Mouse (Mus musculus): ENCODE measurements around the gene Pik3cd.
"Not testable (repeated sequence)": the region's sequence is repeated elsewhere in the genome, so short reads cannot be mapped to it uniquely, and the experiment has no call there.

Pik3cd gene

DNA sequence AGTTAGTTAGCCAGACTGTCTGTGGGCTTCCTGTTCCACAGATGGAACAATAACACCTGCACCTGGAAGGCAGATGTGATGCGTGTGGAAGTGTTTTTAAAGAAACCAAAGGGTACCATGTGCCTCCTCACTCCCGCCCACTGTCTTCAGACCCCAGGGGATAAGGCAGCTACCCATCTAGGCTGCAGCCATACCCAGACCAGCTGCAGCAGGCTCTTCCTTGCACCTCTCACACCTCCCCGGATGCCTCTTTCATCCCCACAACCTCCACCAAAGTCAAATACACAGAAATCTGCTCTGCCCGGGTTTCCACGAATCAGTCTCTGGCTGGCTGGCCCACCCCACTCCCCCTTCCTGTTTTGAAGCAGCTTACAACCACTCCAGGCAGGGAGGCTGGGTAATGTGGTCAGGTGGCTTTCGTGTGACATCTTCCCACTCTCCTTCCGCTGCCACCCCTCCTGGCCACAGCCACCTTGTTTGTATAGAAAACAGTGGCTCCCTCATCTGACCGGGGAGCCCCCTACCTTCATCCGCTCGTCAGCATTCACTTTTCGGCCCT, 44.4 kb downstream of the Pik3cd start:
- DNase-seq (ENCODE audit: extremely low read depth, insufficient read length, low spot score): no peak

DNA sequence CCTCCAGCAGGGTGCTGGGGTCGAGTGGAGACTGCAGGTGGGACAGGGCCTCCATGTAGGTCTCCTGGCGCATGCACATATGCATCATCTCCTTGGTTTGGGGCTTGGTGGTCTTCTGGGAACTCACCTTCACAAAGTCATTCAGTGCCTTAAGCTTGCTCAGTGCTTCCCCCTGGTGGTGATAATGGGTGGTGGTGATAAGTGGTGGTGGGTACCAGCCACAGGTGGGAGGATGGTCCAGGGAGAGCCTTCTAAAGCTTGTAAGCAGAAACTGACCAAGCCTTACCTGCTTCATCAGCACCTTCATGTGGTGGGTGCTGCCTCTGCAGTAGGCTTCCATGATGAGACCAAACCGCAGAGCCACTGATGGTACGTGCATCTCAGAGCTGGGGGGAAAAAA, 48.1 kb downstream of the Pik3cd start:
- no peak for DNase-seq (ENCODE audit: extremely low read depth, insufficient read length, low spot score)

DNA sequence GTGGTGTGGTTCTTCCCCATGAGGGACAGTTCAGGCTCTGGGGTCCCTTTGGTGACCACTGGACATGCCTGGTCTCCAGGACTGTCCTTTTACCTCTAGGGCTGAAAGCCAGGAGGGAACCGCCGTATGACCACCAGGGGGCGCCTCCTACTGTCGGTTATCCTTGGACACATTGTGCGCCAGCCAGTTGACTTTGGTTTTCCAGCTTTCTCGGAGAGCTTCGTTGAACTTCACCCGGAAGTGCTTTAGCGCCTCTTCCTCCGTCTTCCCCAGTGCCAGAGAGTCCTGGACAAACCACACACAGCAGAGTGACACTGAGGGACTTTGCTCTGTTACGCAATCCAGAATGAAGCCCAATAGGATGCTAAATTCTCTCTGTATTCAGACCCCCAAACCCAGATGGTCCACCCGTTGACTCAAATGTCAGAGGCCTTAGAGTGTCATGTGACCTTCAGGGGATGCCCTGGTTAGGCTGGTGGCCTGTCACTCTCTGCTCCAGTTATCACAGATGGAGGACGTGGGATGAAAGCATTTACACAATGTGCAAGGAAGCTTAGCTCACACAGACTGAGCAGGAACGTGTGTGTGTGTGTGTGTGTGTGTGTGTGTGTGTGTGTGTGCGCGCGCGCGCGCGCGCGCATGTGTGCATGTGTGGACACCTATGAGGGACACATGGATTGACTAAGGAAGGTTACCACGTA, 51.7 kb downstream of the Pik3cd start:
- DNase-seq (ENCODE audit: extremely low read depth, insufficient read length, low spot score): no peak

DNA sequence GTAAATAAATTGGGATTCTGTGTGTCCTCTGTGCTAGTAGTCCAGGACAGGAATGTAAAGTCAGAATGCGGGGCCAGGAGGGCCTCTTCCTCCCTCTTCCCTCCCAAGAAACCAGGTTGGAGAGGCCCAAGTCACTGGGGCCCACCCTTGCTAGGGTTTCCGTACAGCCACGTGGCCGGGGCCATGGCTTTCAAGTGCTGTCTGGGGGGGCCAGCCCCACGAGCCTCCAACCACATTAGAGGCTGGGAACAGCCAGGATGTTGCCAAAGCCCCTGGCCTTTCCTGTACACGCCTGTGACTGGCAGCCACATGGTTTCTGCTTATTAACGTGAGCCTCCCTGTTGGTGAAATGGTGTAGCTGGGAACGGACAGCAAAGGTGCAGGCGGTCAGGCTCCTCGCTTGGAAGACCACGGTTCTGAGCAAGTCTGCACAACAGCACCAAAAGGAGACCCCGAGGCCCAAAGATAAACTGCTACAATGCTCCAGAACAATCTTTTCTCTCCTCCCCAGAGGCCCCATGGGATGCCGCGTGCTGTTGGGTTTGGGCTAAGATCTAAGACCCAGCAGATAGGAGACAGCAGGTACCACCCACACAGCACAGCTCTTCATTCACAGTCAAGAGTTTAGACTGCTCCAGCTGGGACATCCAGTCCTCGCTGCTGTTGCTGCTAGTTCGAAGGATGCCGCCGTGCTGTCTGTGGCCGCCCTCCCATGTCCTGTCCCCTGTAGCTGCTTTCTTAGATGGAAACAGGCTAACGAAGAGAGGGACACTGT, 54.2 kb downstream of the Pik3cd start:
- no peak for DNase-seq (ENCODE audit: extremely low read depth, insufficient read length, low spot score)

DNA sequence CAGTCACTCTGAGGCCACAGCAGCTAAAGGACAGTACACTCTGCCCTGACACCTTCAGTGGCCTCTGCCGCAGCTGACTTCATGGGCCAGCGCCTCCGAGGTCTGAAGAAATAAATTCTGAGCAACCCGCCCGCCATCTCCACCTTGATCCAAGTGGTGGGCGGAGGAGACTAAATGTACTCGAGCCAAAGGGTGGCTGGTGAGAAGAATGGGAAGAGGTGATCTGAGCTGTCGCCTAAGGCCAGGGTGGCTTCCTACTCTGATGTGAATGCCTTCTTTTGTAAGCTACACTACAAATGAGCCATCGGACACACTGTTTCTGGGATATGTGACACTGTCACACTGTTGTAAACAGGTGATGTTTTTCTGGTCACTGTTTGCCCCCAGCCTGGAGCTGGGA, 56.6 kb downstream of the Pik3cd start:
- DNase-seq (ENCODE audit: extremely low read depth, insufficient read length, low spot score): no peak

DNA sequence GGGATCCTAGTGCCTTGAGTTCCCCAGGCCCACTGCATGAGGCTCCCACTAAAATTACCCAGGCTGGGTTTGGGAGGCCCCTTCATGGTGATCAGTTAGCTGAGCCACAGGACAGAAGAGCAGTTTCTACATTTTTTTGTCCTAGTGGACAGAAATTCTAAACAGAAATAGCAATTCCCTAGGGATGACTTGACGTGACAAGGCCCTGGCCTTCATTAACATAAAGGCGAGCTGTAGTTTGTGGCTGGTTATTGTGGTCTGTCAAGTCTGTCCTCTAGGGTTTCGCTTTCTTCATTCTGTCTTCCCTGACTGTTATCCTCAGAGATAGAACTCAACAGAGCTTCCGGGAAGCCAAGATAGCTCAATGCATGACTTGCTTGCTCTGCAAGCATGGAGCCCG, 60.4 kb downstream of the Pik3cd start:
- no peak for DNase-seq (ENCODE audit: extremely low read depth, insufficient read length, low spot score)

DNA sequence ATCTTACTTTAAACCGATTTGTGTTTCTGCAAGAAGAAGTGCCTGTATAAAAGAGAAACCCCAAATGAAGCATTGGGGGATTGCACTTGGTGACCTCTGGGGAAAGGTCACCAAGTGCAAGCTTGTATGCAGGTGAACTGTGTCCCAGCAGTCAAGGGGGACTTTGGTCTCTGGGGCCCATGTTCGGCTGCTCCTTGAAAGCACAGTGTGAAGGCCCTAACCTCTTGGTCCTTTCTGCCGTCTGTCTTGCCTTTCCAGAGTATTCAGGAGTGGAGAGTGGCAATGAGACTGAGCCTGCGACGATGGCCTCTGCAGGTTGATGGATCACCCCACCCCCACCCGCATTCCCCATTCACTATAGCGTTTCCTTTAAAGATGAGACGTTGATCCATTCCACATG, 61.0 kb downstream of the Pik3cd start:
- DNase-seq (ENCODE audit: extremely low read depth, insufficient read length, low spot score): no peak

DNA sequence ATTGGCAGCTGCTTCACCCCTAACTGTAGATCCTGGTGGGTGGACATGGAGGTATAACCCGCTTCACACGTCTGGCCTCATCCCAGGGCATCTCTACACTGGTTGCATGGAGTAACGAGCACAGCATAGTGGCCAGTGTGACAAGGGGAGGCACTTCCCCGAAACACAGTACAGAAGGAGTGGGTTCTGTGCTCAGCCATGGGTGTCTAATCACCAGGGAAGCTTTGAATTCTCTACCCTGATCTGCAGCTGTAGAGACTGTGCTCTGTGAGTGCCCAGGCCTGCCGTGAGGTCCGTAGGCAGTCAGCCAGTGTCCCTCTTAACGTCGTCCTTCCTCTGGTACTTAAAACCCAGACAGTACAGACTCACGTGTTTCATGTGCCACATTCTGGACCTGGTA, 61.5 kb downstream of the Pik3cd start:
- no peak for DNase-seq (ENCODE audit: extremely low read depth, insufficient read length, low spot score)

DNA sequence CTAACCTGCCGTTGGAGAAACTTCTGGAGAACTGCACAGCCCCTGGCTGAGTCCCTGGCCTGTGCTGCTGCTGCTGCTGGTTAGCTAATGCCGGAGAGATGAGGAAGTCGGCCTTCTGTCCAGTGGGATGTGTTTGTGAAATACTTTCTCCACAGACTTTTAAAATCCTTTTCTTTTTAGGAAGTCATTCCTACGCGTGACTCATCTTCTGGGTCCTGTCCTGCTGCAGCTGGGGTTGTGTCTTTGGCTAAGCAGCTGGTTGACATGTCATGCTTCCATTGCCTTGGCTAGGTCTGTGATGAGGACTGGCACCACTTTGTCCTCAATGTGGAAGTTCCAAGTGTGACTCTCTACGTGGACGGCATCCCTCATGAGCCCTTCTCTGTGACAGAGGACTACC, 64.4 kb downstream of the Pik3cd start:
- DNase-seq (ENCODE audit: extremely low read depth, insufficient read length, low spot score): peak; percentile 54

DNA sequence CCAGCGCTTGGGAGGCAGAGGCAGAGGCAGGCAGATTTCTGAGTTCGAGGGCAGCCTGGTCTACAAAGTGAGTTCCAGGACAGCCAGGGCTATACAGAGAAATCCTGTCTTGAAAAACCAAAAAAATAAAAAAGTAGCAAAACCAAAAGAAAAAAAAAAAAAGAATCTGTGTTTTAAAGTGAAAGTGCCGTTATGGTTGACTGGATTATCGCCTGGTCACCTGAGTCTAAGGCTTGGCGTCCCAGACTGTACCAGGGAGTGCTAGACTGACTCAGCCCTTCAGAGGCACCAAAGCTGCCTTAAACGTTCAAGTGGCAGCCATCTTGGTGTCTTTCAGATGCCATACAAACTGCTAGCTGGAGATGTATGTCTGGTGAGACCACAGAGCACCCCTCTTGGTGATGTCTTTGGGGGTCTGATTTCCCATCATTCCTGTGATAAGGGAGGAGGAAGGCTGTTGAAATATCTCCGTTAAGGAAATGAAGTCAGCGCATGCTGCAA, 66.4 kb downstream of the Pik3cd start:
- DNase-seq (ENCODE audit: extremely low read depth, insufficient read length, low spot score): no peak

DNA sequence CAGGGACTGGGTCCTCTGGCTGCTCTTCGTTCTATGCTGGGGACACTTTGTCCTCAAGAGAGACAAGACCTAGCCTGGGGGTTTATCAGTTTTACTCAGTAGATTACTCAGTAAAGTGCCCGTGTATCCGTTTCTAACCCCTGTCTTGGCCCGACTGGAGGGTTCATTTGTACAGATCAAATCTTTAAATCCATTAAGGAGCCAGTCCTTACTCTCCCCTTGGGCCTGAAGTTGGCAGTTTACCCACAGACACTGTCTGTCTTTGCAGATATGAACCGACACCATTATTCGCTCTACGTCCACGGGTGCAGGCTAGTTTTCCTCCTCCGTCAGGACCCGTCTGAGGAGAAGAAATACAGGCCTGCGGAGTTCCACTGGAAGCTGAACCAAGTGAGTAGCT, 67.4 kb downstream of the Pik3cd start:
- DNase-seq (ENCODE audit: extremely low read depth, insufficient read length, low spot score): no peak

DNA sequence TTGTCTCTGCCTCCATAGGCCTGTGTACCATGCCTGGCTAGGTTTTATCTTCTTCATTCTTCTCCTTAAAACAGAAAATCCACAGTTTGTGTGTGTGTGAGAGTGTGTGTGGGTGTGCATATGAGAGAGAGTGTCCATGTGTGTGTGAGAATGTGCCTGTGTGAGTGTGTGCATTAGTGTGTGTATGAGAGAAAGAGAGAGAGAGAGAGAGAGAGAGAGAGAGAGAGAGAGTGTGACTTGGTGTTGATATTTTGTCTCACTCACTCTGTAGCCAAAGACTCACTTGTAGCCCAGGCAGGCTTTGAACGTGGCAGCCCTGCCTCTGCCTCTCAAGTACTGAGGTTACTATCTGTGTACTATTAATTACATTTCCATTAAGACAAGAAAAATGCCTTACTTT, 68.2 kb downstream of the Pik3cd start:
- no peak for DNase-seq (ENCODE audit: extremely low read depth, insufficient read length, low spot score)

DNA sequence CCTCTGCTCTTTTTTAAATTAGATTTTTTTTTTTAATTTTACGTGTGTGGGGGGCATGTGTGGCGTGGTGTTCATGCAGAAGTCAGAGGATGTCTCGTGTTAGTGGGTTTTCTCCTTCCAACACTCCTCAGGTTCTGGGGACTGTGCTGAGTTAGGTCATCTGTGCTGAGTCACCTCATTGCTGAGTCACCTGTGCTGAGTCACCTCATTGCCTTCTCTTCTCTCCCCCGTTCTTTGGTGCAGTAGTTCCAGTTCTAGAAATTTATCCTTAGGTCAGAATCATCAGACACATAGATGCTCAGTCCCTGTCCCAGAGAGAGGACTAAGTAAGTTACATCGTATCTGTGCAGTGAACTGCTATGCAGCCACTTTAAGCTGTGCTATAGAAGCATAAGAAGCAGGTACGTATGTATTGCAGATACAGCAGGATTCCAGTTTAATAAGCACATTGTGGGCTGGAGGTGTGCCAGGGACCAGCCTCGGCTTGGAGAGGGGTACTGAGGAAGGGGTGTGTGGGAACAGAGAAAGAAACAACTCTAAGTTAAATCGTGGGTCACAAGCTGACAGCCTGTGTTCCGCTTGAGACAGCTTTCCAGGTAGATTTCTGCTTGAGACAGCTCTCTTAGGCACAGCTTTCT, 69.6 kb downstream of the Pik3cd start:
- DNase-seq (ENCODE audit: extremely low read depth, insufficient read length, low spot score): peak; percentile 50

DNA sequence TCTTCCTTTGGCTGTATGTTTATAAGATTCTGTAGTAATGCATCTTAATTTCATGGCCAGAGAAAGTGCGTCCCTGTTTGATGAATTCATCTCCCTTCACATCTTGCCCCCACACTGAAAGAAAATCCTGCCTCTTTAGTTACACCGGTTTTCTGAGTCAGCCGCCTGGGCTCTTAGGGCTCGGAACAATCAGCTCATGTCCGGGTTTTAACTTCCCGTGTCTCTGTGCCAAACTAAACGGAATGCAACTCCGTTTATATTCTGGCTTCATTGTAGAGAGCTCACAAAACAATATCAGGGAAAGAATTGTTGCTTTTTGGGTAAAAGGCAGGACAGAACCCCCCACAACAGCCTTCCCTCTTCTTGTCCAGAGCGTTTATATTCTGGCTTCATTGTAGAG, 73.6 kb downstream of the Pik3cd start:
- DNase-seq (ENCODE audit: extremely low read depth, insufficient read length, low spot score): no peak

DNA sequence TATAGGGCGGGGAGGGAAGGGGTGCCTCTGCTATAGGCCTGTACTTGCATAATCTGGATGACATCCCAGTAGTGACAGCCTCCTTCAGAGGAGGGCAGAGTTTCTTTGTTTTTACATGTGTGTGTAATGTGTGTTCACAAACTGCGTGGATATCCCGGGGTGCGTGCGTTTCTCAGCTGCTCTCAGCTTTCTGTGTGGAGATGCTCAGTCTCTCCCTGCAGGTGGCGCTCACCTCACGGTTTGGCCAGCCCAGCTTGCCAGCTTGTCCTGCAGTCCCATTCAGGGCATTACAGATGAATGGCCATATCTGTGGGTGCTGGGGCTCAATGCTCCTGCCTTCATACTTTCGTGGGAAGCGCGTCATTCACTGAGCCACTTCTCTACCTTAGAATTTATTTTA, 74.0 kb downstream of the Pik3cd start:
- no peak for DNase-seq (ENCODE audit: extremely low read depth, insufficient read length, low spot score)

DNA sequence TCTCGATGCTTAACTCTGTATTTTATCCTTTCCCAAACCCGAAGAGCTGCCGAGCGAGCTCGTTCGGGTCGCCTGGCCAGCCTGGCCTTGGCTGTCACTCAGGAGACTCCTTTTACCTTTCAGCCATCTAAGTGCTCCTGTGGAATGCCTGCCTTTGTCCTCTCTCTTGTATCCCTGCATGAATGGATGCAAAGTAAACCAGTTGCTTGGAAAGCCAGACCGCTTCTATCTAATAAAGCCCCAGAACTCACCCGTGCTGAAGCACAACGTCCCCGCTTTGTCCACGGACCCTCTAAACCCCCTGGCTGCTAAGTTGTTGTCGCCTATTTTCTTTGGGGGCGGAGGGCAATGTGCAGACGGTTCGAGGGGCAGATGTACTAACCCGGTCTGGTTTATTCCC, 75.6 kb downstream of the Pik3cd start:
- DNase-seq (ENCODE audit: extremely low read depth, insufficient read length, low spot score): no peak

DNA sequence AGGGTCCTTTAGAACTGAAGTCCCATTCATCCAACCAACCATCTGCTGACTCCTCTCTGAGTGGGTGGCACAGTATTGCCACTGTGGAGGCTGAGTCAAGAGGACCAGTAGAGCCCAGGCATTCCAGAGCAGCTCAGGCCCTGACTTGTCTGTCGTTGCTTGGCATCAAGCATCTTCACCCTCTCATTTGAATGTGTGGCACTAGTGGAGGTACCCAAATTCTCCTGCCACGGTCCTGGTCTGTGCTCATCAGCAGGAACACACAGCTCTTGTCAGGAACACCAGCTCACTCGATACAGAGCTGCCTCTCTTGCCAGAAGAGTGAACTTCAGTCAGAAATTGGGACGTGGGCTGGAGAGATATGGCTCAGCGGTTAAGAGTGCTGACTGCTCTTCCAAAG, 78.7 kb downstream of the Pik3cd start:
- no peak for DNase-seq (ENCODE audit: extremely low read depth, insufficient read length, low spot score)

DNA sequence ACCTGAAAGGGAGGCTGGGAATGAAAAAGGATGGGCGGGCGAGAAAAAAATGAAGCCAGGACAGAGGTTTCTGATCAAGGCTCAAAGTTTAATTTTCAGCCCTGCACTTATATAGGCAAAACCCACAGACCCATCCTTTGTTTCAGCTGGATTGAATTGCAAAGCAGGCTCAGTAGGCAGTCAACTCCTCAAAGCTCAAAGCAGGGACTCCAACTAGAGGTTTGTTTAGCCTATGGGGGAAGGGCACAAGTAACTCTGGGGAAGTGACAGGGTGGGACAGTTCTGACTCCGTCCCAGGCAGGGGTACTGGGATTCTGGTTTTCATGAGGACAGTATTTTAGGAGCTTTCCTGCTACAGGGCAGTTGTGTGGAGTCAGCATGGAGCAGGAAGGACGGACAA, 81.1 kb downstream of the Pik3cd start:
- no peak for DNase-seq (ENCODE audit: extremely low read depth, insufficient read length, low spot score)

DNA sequence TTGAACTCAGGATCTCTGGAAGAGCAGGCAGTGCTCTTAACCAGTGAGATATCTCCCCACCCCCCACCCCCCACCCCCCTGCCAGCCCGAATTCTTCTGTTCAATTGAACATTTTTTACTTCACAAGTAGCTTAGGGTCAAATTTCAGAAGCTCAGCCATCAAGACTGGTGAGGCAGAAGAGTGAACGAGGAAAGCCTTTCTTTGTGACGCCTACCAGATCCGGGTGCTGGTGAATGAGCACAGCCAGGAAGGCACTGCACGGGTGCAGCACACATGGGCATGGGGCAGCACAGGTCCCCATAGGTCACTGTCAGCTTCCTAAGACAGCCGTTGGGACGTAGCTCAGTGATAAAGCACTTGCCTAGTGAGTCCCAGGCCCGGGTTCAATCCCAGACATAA, 82.4 kb downstream of the Pik3cd start:
- DNase-seq (ENCODE audit: extremely low read depth, insufficient read length, low spot score): no peak

DNA sequence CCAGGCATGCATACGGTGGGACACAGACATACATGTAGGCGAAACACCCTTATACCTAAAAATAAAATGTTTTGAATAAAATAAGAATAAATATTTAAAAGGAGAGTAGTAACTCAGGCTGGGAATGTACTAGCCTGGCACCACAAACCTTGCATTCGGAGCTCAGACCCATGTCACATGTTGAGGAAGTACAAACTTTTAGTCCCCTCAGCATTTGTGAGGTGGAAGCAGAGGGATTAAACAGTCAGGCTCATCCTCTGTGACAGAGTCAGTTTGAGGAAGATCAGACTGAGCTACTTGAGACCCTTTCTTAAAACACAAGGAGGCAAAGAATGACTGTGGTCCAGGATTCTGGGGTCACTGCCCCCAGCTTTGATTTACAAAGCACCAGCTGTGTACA, 85.4 kb downstream of the Pik3cd start:
- DNase-seq (ENCODE audit: extremely low read depth, insufficient read length, low spot score): not testable (repeated sequence)

DNA sequence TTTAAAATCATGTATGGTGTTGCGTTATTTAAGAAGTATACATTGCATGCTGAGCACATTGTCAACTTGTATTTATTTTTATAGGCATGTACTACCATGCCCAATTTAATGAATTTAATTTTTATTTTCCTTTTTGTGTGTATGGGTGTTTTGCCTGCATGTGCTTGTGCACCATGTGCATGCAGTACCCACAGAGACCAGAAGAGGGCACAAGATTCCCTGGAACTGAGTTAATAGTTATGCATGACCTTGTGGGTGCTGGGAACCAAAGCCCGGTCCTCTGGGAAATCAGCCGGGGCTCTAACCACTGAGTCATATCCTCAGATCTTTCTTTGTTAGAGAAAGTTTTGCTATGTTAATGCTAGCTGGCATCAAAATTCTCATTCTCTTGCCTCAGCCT, 87.5 kb downstream of the Pik3cd start:
- no peak for DNase-seq (ENCODE audit: extremely low read depth, insufficient read length, low spot score)

Measured in 3134 (cell line).